Mouse (Mus musculus) T-cell, adult 66 days (primary cell): ENCODE data around the gene Dnajc7. TPM values are rescaled to one million over a fixed set of nuclear protein-coding genes. Genes with fewer than 3 reads are reported as not detected.

ENCODE experiments used
- total RNA-seq, 2 experiments: library from RNA; stranded (reverse); gene quantifications; 3 replicates in 1 of 2; 4 replicates in 1 of 2; pipeline ENCODE4 v1.2.4; 2023

Gene Dnajc7
- total RNA-seq: 100 to 1,000 TPM; 398 to 430 TPM

DNA sequence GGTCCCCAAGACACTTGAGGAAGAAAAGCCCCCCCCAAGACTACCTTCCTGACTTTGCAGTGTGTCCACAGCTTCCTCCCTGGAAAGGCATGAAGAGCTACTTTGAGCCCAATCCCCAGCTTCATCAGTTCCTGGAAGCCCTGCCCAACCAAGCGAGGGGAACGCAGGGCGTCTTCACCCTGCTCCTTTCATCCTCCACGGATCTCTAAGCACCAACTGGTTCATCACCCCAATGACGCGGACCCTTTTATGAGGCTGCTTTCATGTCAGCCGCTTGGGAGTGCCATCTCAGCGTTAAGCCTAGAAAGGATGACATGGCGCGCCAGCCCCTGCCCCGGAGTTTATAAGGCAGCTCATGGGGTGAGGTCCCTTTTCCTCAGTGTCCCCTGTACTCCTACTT, at the start of gene Dnajc7:
Gene Dnajc7 (minus strand): TSS at position 187 of the 400 bp plus-strand sequence.

DNA sequence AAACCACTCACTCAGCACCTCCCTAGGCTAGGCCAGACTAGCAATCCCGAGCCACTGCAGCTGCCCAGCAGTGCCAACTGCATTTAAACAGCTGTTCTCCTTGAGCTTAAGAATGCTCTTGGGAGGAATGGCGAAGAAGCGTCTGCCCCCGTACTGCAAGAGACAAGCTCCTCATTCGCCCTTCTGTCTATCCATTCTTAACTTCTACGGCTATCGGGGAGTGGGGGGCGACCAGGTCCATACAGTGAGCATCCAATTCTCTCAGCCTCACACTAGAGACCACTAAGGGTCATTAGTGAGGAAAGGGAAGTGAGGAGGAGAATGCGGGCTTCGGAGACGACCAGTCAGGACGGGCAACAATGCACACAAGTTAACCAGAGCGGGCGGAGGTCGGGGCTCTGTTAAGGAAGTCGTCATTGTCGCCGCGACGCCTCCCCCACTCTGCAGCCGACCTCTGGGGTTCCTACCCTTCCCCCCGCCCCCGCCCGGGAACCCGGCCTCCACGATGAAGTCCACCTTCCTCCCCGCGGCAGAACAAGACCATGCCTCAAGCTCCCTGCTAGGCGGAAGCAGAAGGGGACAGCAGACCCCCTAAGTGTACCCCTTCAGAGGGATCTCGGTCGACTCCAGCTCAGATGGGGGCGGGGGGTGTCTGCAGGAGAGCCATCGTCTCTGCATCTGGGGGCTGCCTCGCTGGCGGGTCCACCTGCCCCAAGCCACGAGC, 1.0 kb downstream of the Dnajc7 start, which contains the start of gene Nkiras2:
Gene Nkiras2 (plus strand): TSS at position 484 of the 724 bp plus-strand sequence.

DNA sequence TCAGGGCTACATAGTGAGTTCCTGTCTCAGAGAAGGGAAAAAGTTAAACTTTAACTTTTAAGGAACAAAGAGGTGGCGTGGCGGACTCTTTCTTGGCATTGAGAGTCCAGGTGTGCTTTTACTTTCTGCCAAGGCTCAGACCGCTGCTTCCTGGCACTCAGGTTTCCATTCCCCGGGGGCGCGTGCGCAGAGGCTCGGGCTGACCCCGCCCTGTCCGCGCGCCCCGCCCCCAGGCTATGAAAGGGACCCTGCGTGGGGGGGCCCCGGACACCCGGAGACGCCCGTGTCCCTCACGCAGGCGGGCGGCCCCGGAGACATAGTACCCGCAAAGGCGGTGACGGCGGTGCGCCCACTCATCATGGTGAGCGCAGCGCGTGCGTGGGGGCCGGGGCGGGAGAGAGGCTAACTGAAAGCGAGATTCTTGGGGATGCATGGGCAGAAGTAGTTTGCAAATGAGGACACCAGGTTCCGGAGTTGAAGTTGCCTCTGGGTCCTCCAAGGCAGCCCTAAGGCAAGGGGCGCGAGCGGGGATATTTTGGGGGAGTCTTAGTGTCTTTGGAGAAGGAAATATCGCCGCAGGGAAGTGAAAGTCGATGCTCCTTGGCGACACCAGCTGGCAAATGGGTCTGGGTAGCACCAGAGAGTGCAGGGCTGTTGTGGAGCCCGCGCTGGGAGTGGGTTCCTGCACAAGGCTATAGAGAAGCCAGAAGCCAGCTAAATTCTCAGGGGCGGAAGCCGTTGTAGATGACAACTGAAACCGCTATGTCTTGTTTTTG, 45.1 kb downstream of the Dnajc7 start, which contains the start of gene Cnp:
Gene Cnp (plus strand): TSS at position 197 of the 776 bp plus-strand sequence.

DNA sequence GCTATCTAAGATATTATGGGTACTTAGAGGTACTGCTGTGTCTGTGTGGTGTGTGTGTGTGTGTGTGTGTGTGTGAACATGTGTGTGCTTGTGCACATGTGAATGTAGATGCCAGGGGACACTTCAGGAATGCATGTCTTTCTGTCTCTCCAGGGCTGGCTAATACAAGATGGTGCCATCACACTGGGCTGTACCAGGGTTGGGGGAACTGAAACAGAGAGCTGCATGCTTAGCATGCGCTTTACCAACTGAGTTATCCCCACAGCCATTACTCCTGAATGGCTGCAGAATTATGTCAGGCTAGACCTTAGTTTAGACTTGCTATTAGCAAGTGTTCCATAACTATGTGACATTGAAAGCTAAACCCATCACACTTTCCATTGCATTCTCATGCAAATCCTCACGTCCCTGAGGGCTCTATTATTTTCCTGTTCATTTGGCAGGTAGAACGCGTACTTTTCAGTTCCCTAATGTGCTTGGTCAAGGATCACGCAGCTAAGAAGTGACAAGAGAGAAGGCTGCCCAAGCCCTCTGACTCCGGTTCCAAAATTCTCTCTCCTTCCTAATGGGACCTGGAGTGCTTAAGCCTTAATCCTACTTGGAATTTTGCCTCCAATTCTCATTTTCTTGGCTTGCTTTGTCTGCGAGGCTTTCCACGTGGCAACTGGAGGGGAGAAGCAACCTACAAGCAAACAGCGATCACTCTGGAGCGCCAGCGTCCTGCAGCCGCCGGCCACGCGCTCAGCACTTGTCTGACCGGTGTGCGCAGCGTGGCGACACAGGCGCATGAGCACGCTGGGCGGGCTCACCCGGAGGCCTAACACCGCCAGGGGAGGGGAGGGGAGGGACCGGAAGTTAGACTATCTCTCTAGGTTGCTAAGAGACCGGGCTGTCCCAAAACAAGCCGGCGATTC, 74.9 kb downstream of the Dnajc7 start, which contains the start of gene Ttc25:
Gene Ttc25 (plus strand): TSS at position 776 of the 914 bp plus-strand sequence.

Other genes with a start within 250 kb of the Dnajc7 start
- 10 to 100 TPM in 1 of 2 experiments, 1 to 10 TPM in 1; 8.0 to 10.7 TPM for gene Jup, start 222.4 kb downstream of the Dnajc7 start, total RNA-seq
- gene P3h4, start 205.3 kb downstream of the Dnajc7 start, total RNA-seq: under 1 TPM; 0.50 to 0.73 TPM
- gene Fkbp10, start 204.5 kb downstream of the Dnajc7 start, total RNA-seq: not detected
- 100 to 1,000 TPM; 119 to 122 TPM for gene Nt5c3b, start 178.4 kb downstream of the Dnajc7 start, total RNA-seq
- gene Klhl10, start 178.3 kb downstream of the Dnajc7 start, total RNA-seq: 1 to 10 TPM; 2.2 to 2.5 TPM
- 10 to 100 TPM; 22.5 to 35.4 TPM for gene Klhl11, start 147.4 kb downstream of the Dnajc7 start, total RNA-seq
- gene Acly, start 92.2 kb downstream of the Dnajc7 start, total RNA-seq: 100 to 1,000 TPM; 146 to 160 TPM
- gene Ttc25, start 74.6 kb downstream of the Dnajc7 start, total RNA-seq: not detected
- gene Cnp, start 45.3 kb downstream of the Dnajc7 start, total RNA-seq: 100 to 1,000 TPM; 124 to 136 TPM
- gene Nkiras2, start 924 bp downstream of the Dnajc7 start, total RNA-seq: 10 to 100 TPM; 18.6 to 23.3 TPM
- not detected for gene Zfp385c, start 72.3 kb upstream of the Dnajc7 start, total RNA-seq
- gene Dhx58, start 84.1 kb upstream of the Dnajc7 start, total RNA-seq: 10 to 100 TPM; 12.2 to 15.1 TPM
- gene Kat2a, start 92.3 kb upstream of the Dnajc7 start, total RNA-seq: 10 to 100 TPM; 44.5 to 49.7 TPM
- gene Hspb9, start 93.7 kb upstream of the Dnajc7 start, total RNA-seq: not detected
- gene Rab5c, start 118.0 kb upstream of the Dnajc7 start, total RNA-seq: 100 to 1,000 TPM; 121 to 133 TPM
- gene Kcnh4, start 139.8 kb upstream of the Dnajc7 start, total RNA-seq: under 1 TPM; 0.23 to 0.24 TPM
- gene Hcrt, start 142.8 kb upstream of the Dnajc7 start, total RNA-seq: not detected
- gene Ghdc, start 150.8 kb upstream of the Dnajc7 start, total RNA-seq: 1 to 10 TPM; 6.3 to 6.5 TPM
- 100 to 1,000 TPM; 129 to 142 TPM for gene Stat5b, start 230.6 kb upstream of the Dnajc7 start, total RNA-seq
- 10 to 100 TPM; 84.3 to 91.3 TPM for gene Stat5a, start 239.2 kb upstream of the Dnajc7 start, total RNA-seq